Mouse (Mus musculus) embryonic facial prominence, embryonic 13.5 days (tissue): ENCODE data around the gene Cacna2d3. TPM values are rescaled to one million over a fixed set of nuclear protein-coding genes. Genes with fewer than 3 reads are reported as not detected.

Source experiments
- ATAC-seq: fragments of 200-750 bp; cut with Nextera tagmentation; 2 replicates; pipeline ENCODE4 v1.8.0; 2017; ENCODE audit warnings: low read depth; ENCODE audit not compliant: insufficient number of reproducible peaks, insufficient read depth, low FRiP score, low TSS enrichment
- H3K27ac ChIP-seq: fragments of 300-500 bp; sonication (generic); 2 replicates; pipeline ENCODE4 v1.5.1; 2015; ENCODE audit warnings: moderate library complexity, mild to moderate bottlenecking, inconsistent platforms
- H3K27me3 ChIP-seq: fragments of 300-500 bp; sonication (generic); 2 replicates; pipeline ENCODE4 v1.6.1; 2015; ENCODE audit warnings: mild to moderate bottlenecking, inconsistent platforms
- H3K36me3 ChIP-seq: fragments of 300-500 bp; sonication (generic); 2 replicates; pipeline ENCODE4 v1.6.1; 2015; ENCODE audit warnings: mild to moderate bottlenecking, inconsistent platforms
- H3K4me1 ChIP-seq: fragments of 300-500 bp; sonication (generic); 2 replicates; pipeline ENCODE4 v1.6.1; 2015; ENCODE audit warnings: inconsistent platforms
- H3K4me2 ChIP-seq: fragments of 300-500 bp; sonication (generic); 2 replicates; pipeline ENCODE4 v1.6.1; 2015; ENCODE audit warnings: moderate library complexity, mild to moderate bottlenecking, inconsistent platforms
- H3K4me3 ChIP-seq: fragments of 300-500 bp; sonication (generic); 2 replicates; pipeline ENCODE4 v1.5.1; 2015; ENCODE audit warnings: mild to moderate bottlenecking, inconsistent platforms
- H3K9ac ChIP-seq: fragments of 300-500 bp; sonication (generic); 2 replicates; pipeline ENCODE4 v1.6.1; 2015; ENCODE audit warnings: mild to moderate bottlenecking, inconsistent platforms
- H3K9me3 ChIP-seq: fragments of 300-500 bp; sonication (generic); 2 replicates; pipeline ENCODE4 v1.6.1; 2016; ENCODE audit warnings: inconsistent platforms
- WGBS: fragments of 180-500 bp; shearing (Covaris S2); methylation state at CpG from one replicate; pipeline ENCODE4 v1.1.7; 2015; ENCODE audit warnings: mixed read lengths; 5-methylcytosine and 5-hydroxymethylcytosine counted together
- polyA plus RNA-seq: library from polyadenylated mRNA; unstranded; fragments of >200 nt; fragmentation: Nextera tagmentation; extraction: Ambion mirVana; gene quantifications from 2 replicates; pipeline ENCODE4 v1.2.1, GENCODE M21; 2015

Gene Cacna2d3
- polyA plus RNA-seq, 1 experiment from 2014 or later, result 43.5 TPM

DNA sequence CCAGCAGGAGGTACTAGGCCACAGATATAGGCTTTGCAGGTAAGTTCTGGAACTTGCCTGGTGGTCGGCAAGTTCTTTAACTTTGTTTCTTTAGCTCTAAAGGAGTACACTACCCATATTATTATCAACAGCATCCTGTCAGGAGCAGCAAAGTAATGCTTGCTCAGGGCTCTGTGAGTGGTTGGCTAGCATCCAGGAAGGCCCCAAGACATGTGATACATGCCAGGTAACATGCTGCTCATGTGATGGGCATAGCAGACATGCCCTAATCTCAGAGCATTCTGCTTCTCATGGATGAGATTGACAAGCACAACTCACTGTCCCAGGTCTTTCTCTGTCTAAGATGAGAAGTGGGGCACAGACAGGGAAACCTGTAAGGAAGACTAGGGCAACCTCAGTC lies 442.8 kb downstream of the Cacna2d3 start:
- H3K36me3 ChIP-seq, result no peaks in the 10 kb centered on the region
- no peak for ATAC-seq
- no peak overlapping the region for H3K27ac ChIP-seq
- H3K4me1 ChIP-seq, result peaks cover 16% of the 10 kb centered on the region; the same call in 1 of the 2 replicates
- 92% methylated on average over 1 of the region's 1 CpGs for WGBS
- H3K4me3 ChIP-seq, result no peak overlapping the region
- no peaks in the 10 kb centered on the region for H3K27me3 ChIP-seq
- no peaks in the 10 kb centered on the region for H3K9me3 ChIP-seq
- H3K4me2 ChIP-seq, result no peak overlapping the region
- H3K9ac ChIP-seq, result no peak overlapping the region

DNA sequence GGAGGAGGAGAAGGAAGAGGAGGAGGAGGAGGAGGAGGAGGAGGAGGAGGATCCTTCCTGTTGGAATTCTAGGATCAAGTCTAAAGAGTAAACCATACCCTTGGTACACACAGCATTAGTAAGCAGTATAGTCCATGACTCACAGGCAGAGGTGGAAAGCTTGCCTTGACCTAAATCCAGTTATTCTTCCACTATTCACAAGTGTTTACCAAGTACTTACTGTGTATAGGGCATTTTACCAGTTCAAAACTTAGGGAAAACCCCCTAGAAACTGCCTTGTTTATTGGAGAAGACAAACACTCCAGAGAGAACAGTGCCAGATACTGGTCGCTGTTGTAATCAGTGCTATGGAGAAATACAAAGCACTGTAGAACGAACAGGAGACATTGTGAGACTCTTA lies 443.3 kb downstream of the Cacna2d3 start:
- no peak for ATAC-seq
- H3K4me2 ChIP-seq, result no peak overlapping the region
- H3K9ac ChIP-seq, result no peak overlapping the region
- WGBS, result 92% methylated on average over 2 of the region's 2 CpGs
- H3K4me3 ChIP-seq, result no peak overlapping the region
- H3K4me1 ChIP-seq, result peaks cover 15% of the 10 kb centered on the region; the same call in 1 of the 2 replicates
- H3K9me3 ChIP-seq, result no peaks in the 10 kb centered on the region
- no peaks in the 10 kb centered on the region for H3K36me3 ChIP-seq
- no peaks in the 10 kb centered on the region for H3K27me3 ChIP-seq
- no peak overlapping the region for H3K27ac ChIP-seq

DNA sequence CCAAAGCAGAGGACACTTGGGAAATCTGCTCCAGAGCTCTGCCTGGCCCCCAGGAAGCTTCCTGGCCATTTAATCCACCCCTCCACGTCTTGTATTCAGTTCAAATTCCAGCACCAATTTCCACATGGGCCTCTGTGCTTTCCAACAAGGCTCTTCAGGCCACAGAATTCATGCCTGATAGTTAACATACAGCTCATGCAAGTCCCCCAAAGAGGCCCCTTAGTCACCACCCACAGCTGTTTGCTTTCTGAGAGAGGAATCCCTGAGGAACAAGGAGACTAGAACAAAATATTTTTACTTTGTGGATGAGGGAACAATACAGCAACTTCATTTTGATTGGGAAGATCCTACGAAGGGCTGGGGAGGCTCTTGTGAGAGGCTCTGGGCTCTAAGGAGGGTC lies 444.0 kb downstream of the Cacna2d3 start:
- Histone ChIP-seq H3K9ac (no peak overlapping the region), H3K36me3 (no peaks in the 10 kb centered on the region), H3K9me3 (no peaks in the 10 kb centered on the region), H3K27me3 (no peaks in the 10 kb centered on the region), H3K4me3 (no peak overlapping the region), H3K4me1 (peaks cover 15% of the 10 kb centered on the region; the same call in 1 of the 2 replicates), H3K27ac (peak overlapping the region; percentile 45; the same call in 1 of the 2 replicates), H3K4me2 (no peak overlapping the region)
- 48% methylated on average over 2 of the region's 2 CpGs for WGBS
- ATAC-seq, result no peak

DNA sequence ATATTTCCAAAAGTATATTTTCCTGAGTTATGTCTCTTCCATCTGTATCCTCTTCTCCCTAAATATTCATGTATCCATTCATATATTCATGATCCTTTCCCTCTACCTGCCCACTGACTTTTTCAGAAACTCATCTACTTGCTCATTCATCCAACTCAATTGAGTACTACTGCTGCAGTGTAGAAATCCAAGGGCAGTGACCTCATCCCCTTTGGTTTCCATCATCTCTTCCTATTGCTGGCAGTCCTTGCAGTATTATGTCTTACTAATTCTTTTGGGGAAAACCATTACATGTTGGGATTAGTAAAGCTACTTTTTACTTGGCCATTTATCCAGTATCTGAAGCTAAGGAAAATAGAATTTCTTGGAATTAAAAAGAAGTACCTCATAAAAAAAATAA lies 447.8 kb downstream of the Cacna2d3 start:
- no peaks in the 10 kb centered on the region for H3K27me3 ChIP-seq
- no peaks in the 10 kb centered on the region for H3K36me3 ChIP-seq
- no peak overlapping the region for H3K4me3 ChIP-seq
- H3K9me3 ChIP-seq, result no peaks in the 10 kb centered on the region
- H3K9ac ChIP-seq, result no peak overlapping the region
- no peak overlapping the region for H3K27ac ChIP-seq
- no peak for ATAC-seq
- no peak overlapping the region for H3K4me2 ChIP-seq
- H3K4me1 ChIP-seq, result peaks cover 24% of the 10 kb centered on the region

DNA sequence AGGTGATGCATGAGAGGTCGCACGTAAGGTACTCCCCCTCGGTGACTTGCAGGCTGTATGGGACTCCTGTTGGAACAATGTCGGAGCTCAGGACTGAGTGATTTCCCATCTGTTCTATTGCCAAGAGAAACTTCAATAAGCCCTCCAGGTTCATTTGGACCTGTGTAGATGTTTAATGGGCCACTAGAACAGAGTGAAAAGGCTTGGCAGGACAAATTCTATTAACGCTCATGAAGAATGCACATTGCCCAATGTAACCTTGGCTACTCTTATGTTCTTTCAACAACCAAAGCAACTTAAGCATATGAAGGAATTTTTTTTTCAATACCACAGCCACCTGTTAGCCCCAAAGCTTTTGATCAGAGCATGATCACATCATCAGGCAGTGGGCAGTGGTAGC lies 451.1 kb downstream of the Cacna2d3 start:
- H3K4me2 ChIP-seq, result no peak overlapping the region
- H3K27me3 ChIP-seq, result no peaks in the 10 kb centered on the region
- 92% methylated on average over 5 of the region's 5 CpGs for WGBS
- no peak overlapping the region for H3K4me3 ChIP-seq
- no peak overlapping the region for H3K27ac ChIP-seq
- no peak overlapping the region for H3K9ac ChIP-seq
- ATAC-seq, result no peak
- no peaks in the 10 kb centered on the region for H3K9me3 ChIP-seq
- peaks cover 18% of the 10 kb centered on the region for H3K4me1 ChIP-seq
- H3K36me3 ChIP-seq, result no peaks in the 10 kb centered on the region

DNA sequence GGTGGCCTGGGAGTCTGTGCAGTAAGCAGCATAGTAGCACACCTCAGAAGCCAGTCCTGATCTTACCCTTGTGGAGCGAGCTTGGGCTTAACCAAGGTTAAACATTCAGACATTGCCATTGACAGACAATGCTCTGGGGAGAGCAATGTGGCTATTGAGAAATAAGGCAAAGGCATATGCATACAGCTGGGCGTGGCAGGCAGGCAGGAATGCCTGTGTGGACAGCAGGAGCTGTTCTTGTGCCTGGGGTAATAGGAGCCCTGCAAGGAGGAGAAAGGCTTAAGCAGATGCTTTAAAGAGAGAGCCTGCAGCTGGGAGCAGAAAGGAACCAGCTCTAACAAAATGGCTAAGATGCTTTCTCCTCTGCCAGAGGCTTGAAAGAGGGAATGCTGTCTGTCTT lies 451.8 kb downstream of the Cacna2d3 start:
- Histone ChIP-seq H3K4me2 (no peak overlapping the region), H3K4me1 (peaks cover 18% of the 10 kb centered on the region), H3K36me3 (no peaks in the 10 kb centered on the region), H3K27me3 (no peaks in the 10 kb centered on the region), H3K4me3 (no peak overlapping the region), H3K27ac (no peak overlapping the region), H3K9me3 (no peaks in the 10 kb centered on the region), H3K9ac (no peak overlapping the region)
- ATAC-seq, result no peak
- 34% methylated on average over 2 of the region's 2 CpGs for WGBS

DNA sequence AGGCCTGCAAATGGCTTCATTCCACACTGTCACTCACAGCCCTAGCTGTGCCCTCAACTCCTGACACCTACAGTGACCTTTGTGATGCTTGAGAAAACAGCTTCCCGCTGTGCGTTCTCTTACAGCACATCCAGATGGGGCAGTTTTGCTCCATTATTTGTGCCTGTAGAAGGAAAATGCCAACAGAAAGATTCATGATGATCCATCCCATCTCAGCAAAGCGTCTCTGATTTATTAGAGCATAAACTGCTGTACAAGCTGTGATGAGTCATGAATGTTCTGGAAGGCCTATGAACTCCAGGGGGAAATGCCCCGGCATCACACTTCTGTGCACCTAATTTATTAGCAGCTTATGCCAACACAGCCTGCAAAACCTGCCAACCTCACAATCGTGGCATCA lies 453.1 kb downstream of the Cacna2d3 start:
- ATAC-seq, result no peak

DNA sequence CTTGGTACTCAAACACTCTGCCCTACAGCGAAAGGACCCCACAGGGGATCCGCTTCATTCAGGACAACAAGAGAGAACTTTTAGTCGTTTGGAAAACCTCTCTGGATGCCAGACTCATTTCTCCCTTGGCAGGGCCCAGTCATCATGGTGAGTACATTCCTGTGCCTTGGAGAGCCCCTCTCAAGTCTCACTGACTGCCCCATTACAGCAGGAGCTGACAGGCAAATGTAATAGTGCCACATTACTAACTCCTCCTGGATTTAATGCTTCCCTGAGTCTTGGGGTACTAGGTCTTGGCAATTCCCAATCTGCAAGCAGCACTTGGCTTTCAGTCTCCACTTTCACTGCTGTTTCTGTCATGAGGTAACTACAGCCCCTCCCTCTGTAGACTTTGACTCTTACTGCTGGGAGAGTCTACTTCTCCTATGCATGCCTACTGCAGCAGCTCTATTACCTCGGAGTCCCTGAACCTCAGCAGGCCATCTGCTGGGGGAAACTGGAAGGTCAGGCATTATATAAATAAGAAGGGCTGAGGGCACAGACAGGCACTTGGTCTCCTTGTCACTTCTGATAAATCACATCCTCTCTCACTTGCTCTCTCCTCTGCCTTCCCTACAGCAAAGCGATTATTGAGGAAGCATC lies 454.3 kb downstream of the Cacna2d3 start:
- no peaks in the 10 kb centered on the region for H3K36me3 ChIP-seq
- H3K4me3 ChIP-seq, result no peak overlapping the region
- ATAC-seq, result peak; percentile 26; the same call in 1 of the 2 replicates
- peak overlapping the region; percentile 34; the same call in 1 of the 2 replicates for H3K27ac ChIP-seq
- WGBS, result 65% methylated on average over 5 of the region's 5 CpGs
- H3K4me1 ChIP-seq, result peaks cover 18% of the 10 kb centered on the region
- no peaks in the 10 kb centered on the region for H3K27me3 ChIP-seq
- H3K9me3 ChIP-seq, result no peaks in the 10 kb centered on the region
- no peak overlapping the region for H3K9ac ChIP-seq
- H3K4me2 ChIP-seq, result no peak overlapping the region

More for the DNA sequence above, 453.1 kb downstream of the Cacna2d3 start:
- Histone ChIP-seq H3K9me3 (no peaks in the 10 kb centered on the region), H3K9ac (no peak overlapping the region), H3K36me3 (no peaks in the 10 kb centered on the region), H3K4me1 (peaks cover 18% of the 10 kb centered on the region), H3K27ac (no peak overlapping the region), H3K27me3 (no peaks in the 10 kb centered on the region), H3K4me3 (no peak overlapping the region), H3K4me2 (no peak overlapping the region)
- 61% methylated on average over 5 of the region's 5 CpGs for WGBS

DNA sequence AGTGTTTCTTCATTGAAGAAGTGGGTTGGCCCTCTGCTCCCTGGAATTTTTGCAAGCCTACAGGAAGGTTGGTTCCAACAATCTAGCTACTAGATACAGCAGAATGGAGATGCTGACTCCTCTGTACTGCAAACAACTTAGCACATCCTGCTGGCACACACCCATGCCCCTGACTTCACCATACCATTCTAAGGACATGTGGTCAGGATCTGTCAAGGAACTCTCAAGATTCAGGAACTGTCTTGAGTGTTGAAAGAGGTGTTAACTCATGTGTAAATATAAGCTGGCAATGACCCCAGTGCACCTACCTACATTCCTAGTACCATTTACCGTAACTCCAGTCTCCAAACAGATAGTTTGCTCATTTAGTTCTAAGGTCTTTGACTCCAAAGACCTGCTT lies 461.0 kb downstream of the Cacna2d3 start:
- H3K9ac ChIP-seq, result no peak overlapping the region
- no peaks in the 10 kb centered on the region for H3K4me1 ChIP-seq
- H3K27ac ChIP-seq, result no peak overlapping the region
- H3K9me3 ChIP-seq, result no peaks in the 10 kb centered on the region
- ATAC-seq, result no peak
- no peaks in the 10 kb centered on the region for H3K27me3 ChIP-seq
- H3K4me2 ChIP-seq, result no peak overlapping the region
- no peak overlapping the region for H3K4me3 ChIP-seq
- whole genome bisulfite sequencing, result 89% methylated on average over 1 of the region's 1 CpGs
- 0 out of 2 replicates have a peak, but pooled peaks cover 4% of the 10 kb centered on the region for H3K36me3 ChIP-seq

DNA sequence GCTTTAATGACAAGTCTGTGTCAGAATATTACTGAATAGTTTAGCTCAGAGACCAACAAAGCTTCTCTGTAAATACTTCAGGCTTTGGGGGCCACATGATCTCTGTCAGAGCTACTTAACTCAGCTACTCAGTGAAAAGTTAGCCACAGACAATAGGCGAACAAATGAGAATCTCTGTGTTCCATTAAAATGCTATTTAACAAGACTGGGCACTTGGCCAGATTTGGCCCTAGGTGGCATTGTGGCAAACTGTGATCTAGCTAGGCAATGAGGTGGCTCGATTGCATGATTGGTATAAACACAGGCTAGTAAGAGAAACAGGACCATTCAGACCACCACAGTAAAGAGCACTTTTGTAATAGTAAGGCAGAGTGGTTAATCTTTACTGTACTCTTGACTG lies 478.1 kb downstream of the Cacna2d3 start:
- Histone ChIP-seq H3K27me3 (no peaks in the 10 kb centered on the region), H3K4me1 (0 out of 2 replicates have a peak, but pooled peaks cover 3% of the 10 kb centered on the region), H3K9ac (no peak overlapping the region), H3K4me3 (no peak overlapping the region), H3K36me3 (no peaks in the 10 kb centered on the region), H3K9me3 (peaks cover 11% of the 10 kb centered on the region; the same call in 1 of the 2 replicates), H3K27ac (peak overlapping the region; percentile 28; the same call in 1 of the 2 replicates), H3K4me2 (no peak overlapping the region)
- 48% methylated on average over 2 of the region's 2 CpGs for WGBS
- ATAC-seq, result no peak

DNA sequence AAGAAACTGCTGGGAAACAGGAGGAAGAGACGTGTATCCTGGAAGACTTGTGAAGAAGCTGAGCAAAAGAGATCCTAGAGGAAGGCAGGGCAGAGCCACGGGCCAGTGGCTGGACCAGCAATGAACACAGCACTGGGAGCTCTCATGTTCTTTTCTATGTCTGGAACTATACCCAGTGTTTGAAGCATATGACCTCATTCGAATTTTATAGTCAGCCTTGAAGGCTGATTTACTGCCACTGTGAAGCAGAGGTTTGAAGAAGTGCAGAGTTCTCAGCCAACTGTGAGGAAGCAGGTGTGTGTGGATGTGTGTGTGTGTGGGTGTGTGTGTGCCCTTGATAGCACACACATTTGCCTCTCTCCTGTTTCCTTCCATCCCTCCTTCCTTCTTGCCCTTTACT lies 483.2 kb downstream of the Cacna2d3 start:
- Histone ChIP-seq H3K27me3 (no peaks in the 10 kb centered on the region), H3K9ac (no peak overlapping the region), H3K9me3 (peaks cover 5% of the 10 kb centered on the region; the same call in 1 of the 2 replicates), H3K36me3 (no peaks in the 10 kb centered on the region), H3K4me1 (0 out of 2 replicates have a peak, but pooled peaks cover under 1% of the 10 kb centered on the region), H3K4me2 (no peak overlapping the region), H3K27ac (no peak overlapping the region), H3K4me3 (no peak overlapping the region)
- WGBS, result 71% methylated on average over 3 of the region's 3 CpGs
- ATAC-seq, result no peak

DNA sequence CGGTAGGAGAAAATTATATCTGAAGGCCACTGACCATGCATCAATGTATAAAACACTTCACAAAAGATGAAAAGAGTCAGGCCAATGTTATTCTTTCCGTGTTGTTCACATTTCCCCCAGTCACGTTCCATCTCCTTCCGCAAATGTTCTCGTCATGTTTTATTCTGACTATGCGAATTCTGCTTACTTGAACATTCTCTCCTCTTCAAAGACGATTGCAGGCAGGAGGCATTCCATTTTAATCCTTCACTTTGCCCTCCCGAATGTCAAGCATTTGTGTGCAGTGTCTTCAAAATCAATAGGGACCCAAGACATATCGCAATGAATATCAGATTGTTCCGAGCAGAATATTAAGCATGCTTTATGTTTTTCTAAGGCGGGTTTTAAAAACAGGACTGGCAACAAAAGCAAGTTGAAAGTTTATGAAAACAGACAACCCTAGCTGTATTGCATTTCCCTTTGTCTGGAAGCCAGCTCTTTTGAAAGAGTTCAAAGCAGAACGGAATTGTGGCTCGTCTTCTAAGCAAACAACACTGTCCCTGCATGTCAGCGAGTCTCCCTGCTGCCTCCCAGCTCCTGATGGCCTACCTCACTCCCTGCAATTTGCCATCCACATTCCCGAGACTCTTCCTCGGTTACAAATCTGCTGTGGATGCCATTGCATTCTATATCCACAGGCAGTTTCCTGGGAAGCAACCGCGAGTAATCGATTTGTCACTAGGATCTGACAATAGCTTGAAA lies 492.5 kb downstream of the Cacna2d3 start:
- no peaks in the 10 kb centered on the region for H3K27me3 ChIP-seq
- no peak overlapping the region for H3K4me3 ChIP-seq
- H3K36me3 ChIP-seq, result no peaks in the 10 kb centered on the region
- WGBS, result 32% methylated on average over 19 of the region's 19 CpGs
- H3K9ac ChIP-seq, result peak overlapping the region; percentile 57; the same call in 1 of the 2 replicates
- no peak overlapping the region for H3K4me2 ChIP-seq
- H3K9me3 ChIP-seq, result no peaks in the 10 kb centered on the region
- no peak for ATAC-seq
- peak overlapping the region; percentile 86 for H3K27ac ChIP-seq
- peaks cover 53% of the 10 kb centered on the region for H3K4me1 ChIP-seq
